Mouse (Mus musculus): ENCODE measurements at regions not wholly inside any gene's neighbourhood (a gene's known extent, or its start where the extent isn't known, plus 50 kb on each side); places are given as distances from the start of the nearest gene placed in this dataset.

GRCm38 (mm10) chr17:45907587-45907986 lies 124.6 kb downstream of the Vegfa start:
- no peak for TF ChIP-seq CTCF (IDR thresholded peaks at IDR 0.05; ENCODE audit: low read depth)
- no peaks in the 10 kb centered on the region for H3K27me3 ChIP-seq (ENCODE audit: insufficient read depth, low read length)
- DNase-seq, result no peak
- WGBS, result 60% methylated on average over 11 of the region's 11 CpGs
- H3K36me3 ChIP-seq (ENCODE audit: insufficient read depth), result no peaks in the 10 kb centered on the region
- ATAC-seq (ENCODE audit: insufficient read depth), result no peak
- H3K27ac ChIP-seq (ENCODE audit: low read depth), result no peak overlapping the region
- 0 out of 2 replicates have a peak, but pooled peaks cover 5% of the 10 kb centered on the region for H3K9me3 ChIP-seq (ENCODE audit: low read depth, low read length)
- H3K9ac ChIP-seq, result no peak overlapping the region
- H3K4me3 ChIP-seq (ENCODE audit: low read depth, low read length), result no peak overlapping the region
- H3K4me1 ChIP-seq (ENCODE audit: insufficient read depth), result no peaks in the 10 kb centered on the region
- H3K4me2 ChIP-seq, result no peak overlapping the region

- Histone ChIP-seq H3K4me1 (ENCODE audit: insufficient read depth) (no peaks in the 10 kb centered on the region), H3K27ac (ENCODE audit: low read depth) (no peak overlapping the region), H3K27me3 (ENCODE audit: insufficient read depth, low read length) (no peaks in the 10 kb centered on the region), H3K9ac (no peak overlapping the region), H3K4me2 (no peak overlapping the region), H3K4me3 (ENCODE audit: low read depth, low read length) (no peak overlapping the region), H3K36me3 (ENCODE audit: insufficient read depth) (no peaks in the 10 kb centered on the region), H3K9me3 (ENCODE audit: low read depth, low read length) (no peaks in the 10 kb centered on the region)
- DNase-seq, result no peak
- ATAC-seq (ENCODE audit: insufficient read depth), result no peak
- 54% methylated on average over 7 of the region's 7 CpGs for WGBS
- no peak for TF ChIP-seq CTCF (IDR thresholded peaks at IDR 0.05; ENCODE audit: low read depth)
Observed at GRCm38 (mm10) chr17:45905596-45905995, 126.6 kb downstream of the Vegfa start.

GRCm38 (mm10) chr17:45904251-45904650 lies 127.9 kb downstream of the Vegfa start:
- ATAC-seq (ENCODE audit: insufficient read depth) (no peak), DNase-seq (no peak)
- Histone ChIP-seq H3K9me3 (ENCODE audit: low read depth, low read length) (no peaks in the 10 kb centered on the region), H3K4me3 (ENCODE audit: low read depth, low read length) (no peak overlapping the region), H3K36me3 (ENCODE audit: insufficient read depth) (no peaks in the 10 kb centered on the region), H3K4me1 (ENCODE audit: insufficient read depth) (no peaks in the 10 kb centered on the region), H3K27ac (ENCODE audit: low read depth) (no peak overlapping the region), H3K9ac (no peak overlapping the region), H3K4me2 (no peak overlapping the region), H3K27me3 (ENCODE audit: insufficient read depth, low read length) (no peaks in the 10 kb centered on the region)
- WGBS, result 77% methylated on average over 4 of the region's 4 CpGs
- no peak for TF ChIP-seq CTCF (IDR thresholded peaks at IDR 0.05; ENCODE audit: low read depth)

DNA sequence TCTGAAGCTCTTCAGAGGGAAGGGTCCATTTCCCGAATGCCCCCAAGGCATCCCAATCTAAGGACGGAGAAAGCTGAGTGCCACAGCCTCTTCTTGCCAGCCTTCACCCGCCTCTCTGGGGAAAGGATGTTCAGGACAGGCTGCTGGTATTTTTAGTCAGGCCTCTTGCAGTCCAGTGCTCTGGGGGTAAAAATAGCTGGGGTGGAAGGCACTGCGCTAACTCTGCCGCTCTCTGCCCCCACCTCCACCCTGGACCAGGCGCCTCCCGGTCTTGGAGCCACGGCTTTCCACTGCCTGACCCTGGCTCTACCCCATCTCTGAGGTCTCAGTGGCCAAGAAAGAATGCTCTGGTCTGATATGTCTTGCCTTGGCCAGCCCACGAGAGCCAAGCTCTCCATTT lies 128.9 kb downstream of the Vegfa start:
- no peaks in the 10 kb centered on the region for H3K36me3 ChIP-seq (ENCODE audit: insufficient read depth)
- DNase-seq (no peak), ATAC-seq (ENCODE audit: insufficient read depth) (no peak)
- WGBS, result 79% methylated on average over 9 of the region's 9 CpGs
- no peak overlapping the region for H3K4me3 ChIP-seq (ENCODE audit: low read depth, low read length)
- no peak overlapping the region for H3K4me2 ChIP-seq
- H3K9me3 ChIP-seq (ENCODE audit: low read depth, low read length), result no peaks in the 10 kb centered on the region
- no peak overlapping the region for H3K9ac ChIP-seq
- H3K4me1 ChIP-seq (ENCODE audit: insufficient read depth), result no peaks in the 10 kb centered on the region
- no peak overlapping the region for H3K27ac ChIP-seq (ENCODE audit: low read depth)
- no peaks in the 10 kb centered on the region for H3K27me3 ChIP-seq (ENCODE audit: insufficient read depth, low read length)
- TF ChIP-seq CTCF (IDR thresholded peaks at IDR 0.05; ENCODE audit: low read depth), result no peak

DNA sequence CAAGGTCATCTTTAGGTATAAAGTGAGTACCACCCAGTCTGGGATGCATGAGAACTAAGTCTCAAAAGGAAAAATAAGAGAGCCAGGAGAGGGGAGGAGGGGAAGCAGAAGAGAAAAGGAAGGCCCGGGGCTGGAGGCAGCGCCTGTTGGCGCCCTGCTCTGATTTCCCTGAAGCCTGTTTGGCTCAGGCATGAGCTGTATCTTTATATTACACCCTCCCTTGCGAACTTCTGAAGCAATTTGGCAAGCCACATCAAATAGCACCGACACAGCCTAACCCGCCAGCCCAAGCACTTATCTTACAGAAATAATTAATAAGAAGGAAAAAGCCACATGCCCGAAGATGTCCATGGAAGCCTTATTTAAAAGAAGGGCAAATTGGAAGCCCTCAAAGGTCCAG lies 129.5 kb downstream of the Vegfa start:
- no peak for TF ChIP-seq CTCF (IDR thresholded peaks at IDR 0.05; ENCODE audit: low read depth)
- Histone ChIP-seq H3K4me3 (ENCODE audit: low read depth, low read length) (no peak overlapping the region), H3K27me3 (ENCODE audit: insufficient read depth, low read length) (no peaks in the 10 kb centered on the region), H3K4me1 (ENCODE audit: insufficient read depth) (no peaks in the 10 kb centered on the region), H3K27ac (ENCODE audit: low read depth) (no peak overlapping the region), H3K9me3 (ENCODE audit: low read depth, low read length) (no peaks in the 10 kb centered on the region), H3K36me3 (ENCODE audit: insufficient read depth) (no peaks in the 10 kb centered on the region), H3K9ac (no peak overlapping the region), H3K4me2 (no peak overlapping the region)
- 86% methylated on average over 7 of the region's 7 CpGs for WGBS
- ATAC-seq (ENCODE audit: insufficient read depth), result no peak
- DNase-seq, result no peak

GRCm38 (mm10) chr17:45896922-45897302 lies 135.3 kb downstream of the Vegfa start:
- no peak overlapping the region for H3K4me2 ChIP-seq
- DNase-seq (no peak), ATAC-seq (ENCODE audit: insufficient read depth) (no peak)
- no peak overlapping the region for H3K27ac ChIP-seq (ENCODE audit: low read depth)
- no peaks in the 10 kb centered on the region for H3K9me3 ChIP-seq (ENCODE audit: low read depth, low read length)
- H3K9ac ChIP-seq, result no peak overlapping the region
- H3K27me3 ChIP-seq (ENCODE audit: insufficient read depth, low read length), result no peaks in the 10 kb centered on the region
- H3K36me3 ChIP-seq (ENCODE audit: insufficient read depth), result no peaks in the 10 kb centered on the region
- 58% methylated on average over 4 of the region's 4 CpGs for WGBS
- H3K4me3 ChIP-seq (ENCODE audit: low read depth, low read length), result no peak overlapping the region
- H3K4me1 ChIP-seq (ENCODE audit: insufficient read depth), result no peaks in the 10 kb centered on the region
- peak; percentile 27; the same call in 1 of the 2 replicates for TF ChIP-seq CTCF (IDR thresholded peaks at IDR 0.05; ENCODE audit: low read depth)

- DNase-seq (peak; percentile 83), ATAC-seq (ENCODE audit: insufficient read depth) (peak; percentile 54)
- H3K27me3 ChIP-seq (ENCODE audit: insufficient read depth, low read length), result no peaks in the 10 kb centered on the region
- H3K9me3 ChIP-seq (ENCODE audit: low read depth, low read length), result no peaks in the 10 kb centered on the region
- no peak overlapping the region for H3K4me3 ChIP-seq (ENCODE audit: low read depth, low read length)
- H3K4me1 ChIP-seq (ENCODE audit: insufficient read depth), result no peaks in the 10 kb centered on the region
- H3K9ac ChIP-seq, result no peak overlapping the region
- H3K36me3 ChIP-seq (ENCODE audit: insufficient read depth), result no peaks in the 10 kb centered on the region
- H3K4me2 ChIP-seq, result no peak overlapping the region
- 41% methylated on average over 12 of the region's 12 CpGs for WGBS
- no peak for TF ChIP-seq CTCF (IDR thresholded peaks at IDR 0.05; ENCODE audit: low read depth)
- H3K27ac ChIP-seq (ENCODE audit: low read depth), result no peak overlapping the region; the same call in 1 of the 2 replicates
Observed at GRCm38 (mm10) chr17:45896142-45896921, 135.8 kb downstream of the Vegfa start.
